Mouse (Mus musculus) myocyte (in vitro differentiated cells): ENCODE measurements around the gene Runx2.

Experiments
- E2F4 ChIP-seq: IDR thresholded peaks from one replicate; pipeline ENCODE4 v1.6.1; 2011; ENCODE audit warnings: mild to moderate bottlenecking, control low read depth, moderate library complexity; ENCODE audit not compliant: insufficient read depth
- MAX ChIP-seq: IDR thresholded peaks from one replicate; pipeline ENCODE4 v1.6.1; 2011; ENCODE audit warnings: low read depth, mild to moderate bottlenecking, control low read depth
- MYOD1 ChIP-seq, 3 experiments: IDR thresholded peaks; one replicate each; pipeline ENCODE4 v1.6.1; 2011; ENCODE audit warnings: control low read depth in 2 of 3, low read depth in 2 of 3, mild to moderate bottlenecking in 2 of 3, moderate library complexity in 1 of 3; ENCODE audit not compliant: insufficient read length in 2 of 3, control insufficient read depth in 1 of 3
- POLR2A ChIP-seq: IDR thresholded peaks from one replicate; pipeline ENCODE4 v1.6.1; 2011; ENCODE audit warnings: low read depth, mild to moderate bottlenecking, control low read depth, moderate library complexity; ENCODE audit not compliant: insufficient read length
- POLR2AphosphoS2 ChIP-seq: IDR thresholded peaks from one replicate; pipeline ENCODE4 v1.6.1; 2011; ENCODE audit warnings: low read depth, control low read depth; ENCODE audit not compliant: insufficient read length
- TCF12 ChIP-seq: IDR thresholded peaks from one replicate; pipeline ENCODE4 v1.6.1; 2011; ENCODE audit warnings: mild to moderate bottlenecking, control low read depth; ENCODE audit not compliant: poor library complexity, insufficient read depth, severe bottlenecking

GRCm38 (mm10) chr17:44690410-44691035 is 124.1 kb downstream of the Runx2 start:
- TF ChIP-seq POLR2A (no peak), POLR2AphosphoS2 (no peak), MYOD1 (IDR thresholded peaks at IDR 0.05; ENCODE audit: control insufficient read depth in 1 of 3, insufficient read length in 2 of 3, low read depth in 2 of 3) (no peak), TCF12 (no peak), E2F4 (no peak), MAX (no peak)
